In genomic region chr7:127022528-127023271, GRCm38 (mm10) we compare ENCODE assay signal across 8 mouse cellular contexts. TPM values are rescaled to one million over a fixed set of nuclear protein-coding genes. Genes with fewer than 3 reads are reported as not detected.
A peak's percentile ranks its signal among the peaks of the same experiment; 100 is the strongest.
DNase-seq lines count a peak whose midpoint lies in the region; ATAC-seq and TF ChIP-seq lines count a peak whose summit lies in the region.
"Had no signal": no experiment of that assay in that cellular context is flagged by ENCODE, and none has a peak within 500 bp of the region (broad histone marks: within the 10 kb centered on the region; RNA-seq: fewer than 3 reads in every experiment).

No protein-coding gene starts in this region.

- peaks cover 22% of the 10 kb centered on the region for H3K36me3 ChIP-seq in lung, embryonic 16.5 days (ENCODE audit: control insufficient read depth, insufficient read depth, low read length)
- peaks cover 33% of the 10 kb centered on the region for H3K36me3 ChIP-seq in forebrain, embryonic 12.5 days (replicated peaks)
- peaks cover 24% of the 10 kb centered on the region for H3K36me3 ChIP-seq in intestine, postnatal 0 days (ENCODE audit: control insufficient read depth, insufficient read depth)
- peaks cover 28% of the 10 kb centered on the region for H3K36me3 ChIP-seq in neural tube, embryonic 13.5 days

- DNase-seq in lung, postnatal 10 days: no peak
- DNase-seq in embryo, embryonic 9.5 days (ENCODE audit: extremely low spot score): no peak
- no peak for DNase-seq in spleen, postnatal 14 days (ENCODE audit: low spot score in 2 of 2)
- DNase-seq: adrenal gland, postnatal 36 days had no signal

- H3K9ac ChIP-seq in lung, embryonic 16.5 days (ENCODE audit: low read length): peak overlapping the region; percentile 99
- peak overlapping the region; percentile 100 for H3K9ac ChIP-seq in forebrain, embryonic 12.5 days
- no peak overlapping the region for H3K9ac ChIP-seq in intestine, postnatal 0 days (ENCODE audit: low read depth, low read length)
- H3K9ac ChIP-seq in neural tube, embryonic 13.5 days: peak overlapping the region; percentile 100

- no peak for TF ChIP-seq CTCF in intestine, postnatal 0 days (IDR thresholded peaks at IDR 0.05; ENCODE audit: low read depth)

- no peaks in the 10 kb centered on the region for H3K9me3 ChIP-seq in lung, embryonic 16.5 days (ENCODE audit: control insufficient read depth, low read length)
- no peaks in the 10 kb centered on the region for H3K9me3 ChIP-seq in forebrain, embryonic 12.5 days
- H3K9me3 ChIP-seq in intestine, postnatal 0 days (ENCODE audit: control insufficient read depth): no peaks in the 10 kb centered on the region
- no peaks in the 10 kb centered on the region for H3K9me3 ChIP-seq in neural tube, embryonic 13.5 days

- 73% methylated on average over 7 of the region's 7 CpGs for WGBS in lung, embryonic 16.5 days
- WGBS in forebrain, embryonic 12.5 days: 76% methylated on average over 7 of the region's 7 CpGs
- 83% methylated on average over 7 of the region's 7 CpGs for WGBS in intestine, postnatal 0 days
- 81% methylated on average over 7 of the region's 7 CpGs for WGBS in neural tube, embryonic 13.5 days

- peaks cover 62% of the 10 kb centered on the region for H3K4me1 ChIP-seq in lung, embryonic 16.5 days (replicated peaks; ENCODE audit: control insufficient read depth, insufficient read depth, low read length)
- H3K4me1 ChIP-seq in forebrain, embryonic 12.5 days: peaks cover 76% of the 10 kb centered on the region
- H3K4me1 ChIP-seq in intestine, postnatal 0 days (replicated peaks; ENCODE audit: control insufficient read depth, insufficient read depth, low read length): peaks cover 11% of the 10 kb centered on the region; the same call in 1 of the 2 replicates
- peaks cover 76% of the 10 kb centered on the region for H3K4me1 ChIP-seq in neural tube, embryonic 13.5 days (replicated peaks)

- no peak overlapping the region for H3K27ac ChIP-seq in lung, embryonic 16.5 days (ENCODE audit: low read length)
- H3K27ac ChIP-seq in forebrain, embryonic 12.5 days: peak overlapping the region; percentile 100
- peak overlapping the region; percentile 28; the same call in 1 of the 2 replicates for H3K27ac ChIP-seq in intestine, postnatal 0 days (ENCODE audit: low read depth, low read length)
- H3K27ac ChIP-seq in neural tube, embryonic 13.5 days (replicated peaks): peak overlapping the region; percentile 100

- no peaks in the 10 kb centered on the region for H3K27me3 ChIP-seq in lung, embryonic 16.5 days (ENCODE audit: control insufficient read depth, insufficient read depth, low read depth, low read length)
- H3K27me3 ChIP-seq in forebrain, embryonic 12.5 days: no peaks in the 10 kb centered on the region
- H3K27me3 ChIP-seq in intestine, postnatal 0 days (replicated peaks; ENCODE audit: control insufficient read depth, insufficient read depth, low read length): no peaks in the 10 kb centered on the region
- no peaks in the 10 kb centered on the region for H3K27me3 ChIP-seq in neural tube, embryonic 13.5 days

- peak overlapping the region; percentile 96 for H3K4me2 ChIP-seq in lung, embryonic 16.5 days (ENCODE audit: low read depth, low read length)
- peak overlapping the region; percentile 90 for H3K4me2 ChIP-seq in forebrain, embryonic 12.5 days
- H3K4me2 ChIP-seq in intestine, postnatal 0 days (replicated peaks; ENCODE audit: low read depth): no peak overlapping the region
- peak overlapping the region; percentile 99 for H3K4me2 ChIP-seq in neural tube, embryonic 13.5 days

- ATAC-seq in lung, embryonic 16.5 days (ENCODE audit: low read depth): no peak
- no peak for ATAC-seq in forebrain, embryonic 12.5 days (ENCODE audit: low FRiP score)
- no peak for ATAC-seq in intestine, postnatal 0 days
- ATAC-seq in neural tube, embryonic 13.5 days (ENCODE audit: low read depth): no peak

- H3K4me3 ChIP-seq in lung, embryonic 16.5 days (ENCODE audit: low read length): peak overlapping the region; percentile 94; the same call in 1 of the 2 replicates
- H3K4me3 ChIP-seq in forebrain, embryonic 12.5 days (replicated peaks): peak overlapping the region; percentile 98
- H3K4me3 ChIP-seq in intestine, postnatal 0 days (ENCODE audit: low read depth, low read length): no peak overlapping the region
- H3K4me3 ChIP-seq in neural tube, embryonic 13.5 days: peak overlapping the region; percentile 97; the same call in 1 of the 2 replicates

RNA-seq across cellular contexts. Expression of gene Prrt2, which starts 1.7 kb away (rescaled TPM):
- 4.5 TPM in 2 replicates for polyA plus RNA-seq in lung, embryonic 16.5 days (2015; fragmentation: Nextera tagmentation; extraction: Ambion mirVana)
- polyA plus RNA-seq in forebrain, embryonic 12.5 days (2016; fragmentation: Nextera tagmentation; extraction: Ambion mirVana): 5.0 and 6.5 TPM in 2 replicates
- polyA plus RNA-seq in intestine, postnatal 0 days (2015; fragmentation: Nextera tagmentation; extraction: Ambion mirVana): 2.5 and 2.7 TPM in 2 replicates
- 22.0 TPM in 2 replicates for polyA plus RNA-seq in neural tube, embryonic 13.5 days (2015; fragmentation: Nextera tagmentation; extraction: Ambion mirVana)

RNA-seq across cellular contexts. Expression of gene Gm42742, which starts 1.8 kb away (rescaled TPM):
- polyA plus RNA-seq in lung, embryonic 16.5 days (2015; fragmentation: Nextera tagmentation; extraction: Ambion mirVana): 39.1 and 63.1 TPM in 2 replicates
- polyA plus RNA-seq in forebrain, embryonic 12.5 days (2016; fragmentation: Nextera tagmentation; extraction: Ambion mirVana): 53.3 and 75.4 TPM in 2 replicates
- polyA plus RNA-seq in intestine, postnatal 0 days (2015; fragmentation: Nextera tagmentation; extraction: Ambion mirVana): 15.7 and 27.1 TPM in 2 replicates
- polyA plus RNA-seq in neural tube, embryonic 13.5 days (2015; fragmentation: Nextera tagmentation; extraction: Ambion mirVana): 47.8 and 81.0 TPM in 2 replicates

RNA-seq across cellular contexts. Expression of gene Maz, which starts 4.1 kb away (rescaled TPM):
- polyA plus RNA-seq in lung, embryonic 16.5 days (2015; fragmentation: Nextera tagmentation; extraction: Ambion mirVana): 38.6 and 46.1 TPM in 2 replicates
- 95.2 and 113 TPM in 2 replicates for polyA plus RNA-seq in forebrain, embryonic 12.5 days (2016; fragmentation: Nextera tagmentation; extraction: Ambion mirVana)
- 32.6 and 33.9 TPM in 2 replicates for polyA plus RNA-seq in intestine, postnatal 0 days (2015; fragmentation: Nextera tagmentation; extraction: Ambion mirVana)
- polyA plus RNA-seq in neural tube, embryonic 13.5 days (2015; fragmentation: Nextera tagmentation; extraction: Ambion mirVana): 71.7 and 72.1 TPM in 2 replicates

RNA-seq across cellular contexts. Expression of gene Pagr1a, which starts 5.5 kb away (rescaled TPM):
- 45.9 and 67.2 TPM in 2 replicates for polyA plus RNA-seq in lung, embryonic 16.5 days (2015; fragmentation: Nextera tagmentation; extraction: Ambion mirVana)
- polyA plus RNA-seq in forebrain, embryonic 12.5 days (2016; fragmentation: Nextera tagmentation; extraction: Ambion mirVana): 51.4 and 66.8 TPM in 2 replicates
- 26.4 and 37.5 TPM in 2 replicates for polyA plus RNA-seq in intestine, postnatal 0 days (2015; fragmentation: Nextera tagmentation; extraction: Ambion mirVana)
- polyA plus RNA-seq in neural tube, embryonic 13.5 days (2015; fragmentation: Nextera tagmentation; extraction: Ambion mirVana): 49.5 and 50.4 TPM in 2 replicates

RNA-seq across cellular contexts. Expression of gene Pagr1b, which starts 6.4 kb away (rescaled TPM):
- polyA plus RNA-seq in lung, embryonic 16.5 days (2015; fragmentation: Nextera tagmentation; extraction: Ambion mirVana): 0.62 and 0.93 TPM in 2 replicates
- 0.38 and 0.56 TPM in 2 replicates for polyA plus RNA-seq in forebrain, embryonic 12.5 days (2016; fragmentation: Nextera tagmentation; extraction: Ambion mirVana)
- polyA plus RNA-seq in intestine, postnatal 0 days (2015; fragmentation: Nextera tagmentation; extraction: Ambion mirVana): 0.68 TPM in 1 of 2 replicates, not detected in the other
- polyA plus RNA-seq in neural tube, embryonic 13.5 days (2015; fragmentation: Nextera tagmentation; extraction: Ambion mirVana): 0.50 and 0.61 TPM in 2 replicates
